In the genomic region with DNA sequence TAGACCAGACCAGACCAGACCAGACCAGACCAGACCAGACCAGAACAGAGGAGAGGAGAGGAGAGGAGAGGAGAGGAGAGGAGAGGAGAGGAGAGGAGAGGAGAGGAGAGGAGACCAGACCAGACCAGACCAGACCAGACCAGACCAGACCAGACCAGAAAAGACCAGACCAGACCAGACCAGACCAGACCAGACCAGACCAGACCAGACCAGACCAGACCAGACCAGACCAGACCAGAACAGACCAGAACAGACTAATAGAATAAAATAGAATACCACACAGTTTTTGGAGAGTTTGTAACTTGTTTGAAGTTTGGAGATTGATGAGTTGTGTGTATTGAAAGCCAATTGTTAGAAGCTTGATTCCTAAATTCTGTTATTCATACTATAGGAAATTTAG, we compare ENCODE assay signal across 8 mouse cellular contexts.
DNase-seq lines count a peak whose midpoint lies in the region; TF ChIP-seq lines count a peak whose summit lies in the region.
"Not testable (repeated sequence)": the region's sequence is repeated elsewhere in the genome, so short reads cannot be mapped to it uniquely, and the experiment has no call there.

No protein-coding gene starts in this region.

- TF ChIP-seq CTCF in cerebellum, adult 2 months (IDR thresholded peaks at IDR 0.05; ENCODE audit: borderline replicate concordance, insufficient read depth, low read depth, low read length); layer of hippocampus, adult 2 months (conservative IDR thresholded peaks at IDR 0.05): not testable (repeated sequence)

- H3K4me3 ChIP-seq in cerebellum, adult 2 months (replicated peaks; ENCODE audit: insufficient read depth, low read depth, low read length); layer of hippocampus, adult 2 months: not testable (repeated sequence)

- not testable (repeated sequence) for H3K4me1 ChIP-seq in cerebellum, adult 2 months (ENCODE audit: control insufficient read depth, insufficient read depth, low read length)

- not testable (repeated sequence) for H3K27ac ChIP-seq in cerebellum, adult 2 months (ENCODE audit: insufficient read depth, low read length); layer of hippocampus, adult 2 months

- TF ChIP-seq POLR2A in cerebellum, adult 2 months (IDR thresholded peaks at IDR 0.05; ENCODE audit: borderline replicate concordance, insufficient read depth, low read length), result not testable (repeated sequence)

- H3K27me3 ChIP-seq in cerebellum, adult 2 months (ENCODE audit: control insufficient read depth, insufficient read depth, low read length), result not testable (repeated sequence)

- intact Hi-C loops in heart, postnatal 36 days (cut with DNase I); left cerebral cortex, postnatal 4 days (cut with DNase I): not testable (repeated sequence)

- DNase-seq in CD8-positive naive resting alpha-beta T cell, adult 2 months (ENCODE audit: low read depth in 2 of 2, low spot score in 2 of 2), result peak; percentile 14 to 60
- DNase-seq in cerebellum, adult 2 months, result peak; percentile 45 to 54
- DNase-seq in gastrocnemius, adult 8-10 months (ENCODE audit: low spot score in 2 of 2), result peak; percentile 28 to 68
- peak; percentile 18 to 59 for DNase-seq in heart, postnatal 36 days
- DNase-seq in layer of hippocampus, adult 2 months (ENCODE audit: low spot score in 2 of 2), result peak; percentile 24 to 45
- peak; percentile 12 for DNase-seq in left cerebral cortex, postnatal 4 days
- DNase-seq in right cerebral cortex, adult 18-20 months, result peak; percentile 29
- DNase-seq in thymus, postnatal 10 days (ENCODE audit: low spot score in 2 of 2), result peak; percentile 59 to 78

Comparison
In these comparisons a context has a peak if more than half of its experiments do, and no peak if none do; other contexts are left out.
1. DNase-seq: peak in every context shown above with its lines; median percentile 68 in thymus, postnatal 10 days; 50 in cerebellum, adult 2 months; 48 in gastrocnemius, adult 8-10 months; 38 in heart, postnatal 36 days; 37 in CD8-positive naive resting alpha-beta T cell, adult 2 months; 34 in layer of hippocampus, adult 2 months; 29 in right cerebral cortex, adult 18-20 months; 12 in left cerebral cortex, postnatal 4 days.